Mouse (Mus musculus): ENCODE data around the gene Slc25a34. TPM values are rescaled to one million over a fixed set of nuclear protein-coding genes. Genes with fewer than 3 reads are reported as not detected.
A peak's percentile ranks its signal among the peaks of the same experiment; 100 is the strongest.

The Slc25a34 gene
- total and polyA plus RNA-seq, 2 experiments from 2014 or later, result 17.9 to 56.2 TPM

DNA sequence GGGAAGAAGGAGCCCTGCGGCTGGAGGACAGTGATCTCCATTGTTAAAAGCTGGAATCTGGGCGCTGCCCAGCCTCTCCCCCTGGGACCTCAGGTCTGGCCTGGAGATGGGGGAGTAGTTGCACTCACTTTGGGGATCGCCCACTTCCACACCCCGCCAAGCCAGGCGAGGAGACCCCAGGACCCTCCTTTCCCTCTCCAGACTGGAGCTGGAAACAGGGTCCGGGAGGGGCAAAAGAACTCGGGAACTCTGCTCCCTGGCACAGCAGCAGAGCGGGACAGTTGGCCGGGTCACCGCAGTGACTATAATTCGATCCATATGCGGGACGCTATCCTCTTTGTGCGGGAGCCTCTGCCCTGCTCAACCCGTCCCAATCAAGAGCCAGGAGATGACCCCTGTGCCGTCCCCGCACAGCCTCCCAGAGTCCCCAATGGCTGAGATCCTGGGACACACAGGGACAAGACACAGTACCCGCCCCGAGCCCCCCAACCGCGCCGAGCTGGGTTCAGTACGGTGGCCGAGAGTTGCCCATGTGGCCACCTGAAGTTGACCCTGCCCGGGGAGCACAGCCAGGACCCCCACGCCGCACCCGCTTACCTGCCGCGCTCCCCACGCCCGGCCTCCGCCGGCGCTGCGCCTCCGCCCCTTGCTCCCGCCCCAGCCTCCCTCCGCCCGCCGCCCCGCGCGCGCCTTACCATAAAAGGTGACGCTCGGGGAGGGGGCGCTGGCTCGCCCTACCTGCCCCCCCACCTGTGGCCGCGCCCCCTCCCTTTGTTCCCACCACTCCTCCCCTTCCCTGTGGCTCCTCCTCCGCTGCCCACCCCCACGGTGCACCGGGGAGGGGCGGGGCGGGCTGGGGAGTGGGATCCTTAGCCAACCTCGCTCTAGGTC, 24.1 kb downstream of the Slc25a34 start:
- H3K27ac ChIP-seq (ENCODE audit: low read depth), result peak overlapping the region; percentile 86
- DNase-seq (ENCODE audit: low spot score) (peak; percentile 26), ATAC-seq (ENCODE audit: insufficient read depth, low read depth) (peak; percentile 5; the same call in 1 of the 2 replicates)
- H3K4me1 ChIP-seq (ENCODE audit: control insufficient read depth, insufficient read depth), result peaks cover 48% of the 10 kb centered on the region
- no peaks in the 10 kb centered on the region for H3K27me3 ChIP-seq (ENCODE audit: control insufficient read depth, insufficient read depth, low read length)
- no peak for TF ChIP-seq CTCF (IDR thresholded peaks at IDR 0.05; ENCODE audit: low read depth)
- no peak for TF ChIP-seq EP300 (IDR thresholded peaks at IDR 0.05; ENCODE audit: low read depth)
- H3K4me2 ChIP-seq (ENCODE audit: low read depth, low read length), result peak overlapping the region; percentile 83
- WGBS, result 1% methylated on average over 47 of the region's 57 CpGs
- H3K36me3 ChIP-seq (replicated peaks; ENCODE audit: control insufficient read depth, insufficient read depth, low read length), result peaks cover 13% of the 10 kb centered on the region
- no peaks in the 10 kb centered on the region for H3K9me3 ChIP-seq (replicated peaks; ENCODE audit: control insufficient read depth, low read length)
- peak overlapping the region; percentile 63 for H3K9ac ChIP-seq (replicated peaks; ENCODE audit: low read depth, low read length)
- H3K4me3 ChIP-seq (ENCODE audit: low read depth, low read length), result peak overlapping the region; percentile 61

- no peak for TF ChIP-seq CTCF (IDR thresholded peaks at IDR 0.05; ENCODE audit: low read depth)
- TF ChIP-seq EP300 (IDR thresholded peaks at IDR 0.05; ENCODE audit: low read depth), result 0 out of 2 replicates have a peak, but pooled peaks have one; percentile 6
- Histone ChIP-seq H3K4me3 (ENCODE audit: low read depth, low read length) (peak overlapping the region; percentile 61), H3K36me3 (replicated peaks; ENCODE audit: control insufficient read depth, insufficient read depth, low read length) (peaks cover 19% of the 10 kb centered on the region), H3K9me3 (replicated peaks; ENCODE audit: control insufficient read depth, low read length) (no peaks in the 10 kb centered on the region), H3K4me1 (ENCODE audit: control insufficient read depth, insufficient read depth) (peaks cover 42% of the 10 kb centered on the region), H3K9ac (replicated peaks; ENCODE audit: low read depth, low read length) (peak overlapping the region; percentile 63), H3K4me2 (ENCODE audit: low read depth, low read length) (peak overlapping the region; percentile 83), H3K27me3 (ENCODE audit: control insufficient read depth, insufficient read depth, low read length) (no peaks in the 10 kb centered on the region), H3K27ac (ENCODE audit: low read depth) (peak overlapping the region; percentile 86)
- peak; percentile 2; the same call in 1 of the 2 replicates for ATAC-seq (ENCODE audit: insufficient read depth, low read depth)
- WGBS, result 2% methylated on average over 9 of the region's 9 CpGs
- no peak for DNase-seq (ENCODE audit: low spot score)
These were observed 24.7 kb downstream of the Slc25a34 start for GRCm38 (mm10) chr4:141598894-141599250.

DNA sequence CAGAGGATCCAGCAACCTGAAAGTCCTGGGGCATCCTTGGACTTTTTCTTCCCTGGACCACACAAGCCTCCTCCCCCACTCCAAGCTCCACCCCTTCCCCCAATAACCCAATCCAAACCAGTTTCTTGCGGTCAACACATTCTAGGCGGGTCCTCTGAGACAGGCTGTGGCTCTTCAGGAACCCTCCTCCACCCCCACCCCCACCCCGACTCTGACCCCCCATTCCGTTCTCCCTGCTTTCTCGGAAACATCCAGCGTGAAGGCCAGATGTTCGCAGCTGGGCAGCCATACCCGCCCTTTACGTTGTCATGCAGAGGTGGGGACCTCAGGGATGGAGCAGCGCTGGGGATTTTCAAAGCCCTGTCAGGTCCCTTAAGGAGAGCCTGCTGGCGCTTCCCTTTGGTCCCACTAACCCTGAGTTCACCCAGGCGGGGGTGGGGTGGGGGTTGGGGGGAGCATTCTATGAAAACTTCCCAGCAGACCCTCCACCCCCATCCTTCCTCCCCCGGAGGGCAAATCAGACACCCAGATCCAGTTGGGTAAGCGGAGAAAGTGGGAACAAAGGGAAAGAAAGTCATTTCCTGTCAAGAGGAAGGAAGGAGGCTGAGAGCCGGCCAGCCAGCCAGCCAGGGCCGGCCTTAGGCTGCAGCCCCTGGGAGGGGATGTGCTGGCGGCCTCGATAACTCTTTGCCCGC, 25.3 kb downstream of the Slc25a34 start:
- peak; percentile 40 for ATAC-seq (ENCODE audit: insufficient read depth, low read depth)
- 7% methylated on average over 19 of the region's 19 CpGs for WGBS
- peaks cover 40% of the 10 kb centered on the region for H3K4me1 ChIP-seq (ENCODE audit: control insufficient read depth, insufficient read depth)

GRCm38 (mm10) chr4:141596700-141597328, 26.8 kb downstream of the Slc25a34 start:
- TF ChIP-seq EP300 (IDR thresholded peaks at IDR 0.05; ENCODE audit: low read depth) (no peak), CTCF (IDR thresholded peaks at IDR 0.05; ENCODE audit: low read depth) (no peak)
- Histone ChIP-seq H3K9me3 (replicated peaks; ENCODE audit: control insufficient read depth, low read length) (no peaks in the 10 kb centered on the region), H3K4me2 (ENCODE audit: low read depth, low read length) (no peak overlapping the region), H3K9ac (replicated peaks; ENCODE audit: low read depth, low read length) (peak overlapping the region; percentile 22; the same call in 1 of the 2 replicates), H3K27ac (ENCODE audit: low read depth) (peak overlapping the region; percentile 1; the same call in 1 of the 2 replicates), H3K4me3 (ENCODE audit: low read depth, low read length) (no peak overlapping the region), H3K4me1 (ENCODE audit: control insufficient read depth, insufficient read depth) (peaks cover 28% of the 10 kb centered on the region), H3K27me3 (ENCODE audit: control insufficient read depth, insufficient read depth, low read length) (no peaks in the 10 kb centered on the region), H3K36me3 (replicated peaks; ENCODE audit: control insufficient read depth, insufficient read depth, low read length) (peaks cover 34% of the 10 kb centered on the region)
- no peak for DNase-seq (ENCODE audit: low spot score)
- WGBS, result 64% methylated on average over 8 of the region's 8 CpGs
- no peak for ATAC-seq (ENCODE audit: insufficient read depth, low read depth)

More for the DNA sequence above, 25.3 kb downstream of the Slc25a34 start:
- Histone ChIP-seq H3K27ac (ENCODE audit: low read depth) (peak overlapping the region; percentile 86), H3K4me3 (ENCODE audit: low read depth, low read length) (peak overlapping the region; percentile 61), H3K36me3 (replicated peaks; ENCODE audit: control insufficient read depth, insufficient read depth, low read length) (peaks cover 23% of the 10 kb centered on the region), H3K9me3 (replicated peaks; ENCODE audit: control insufficient read depth, low read length) (no peaks in the 10 kb centered on the region), H3K4me2 (ENCODE audit: low read depth, low read length) (peak overlapping the region; percentile 83), H3K9ac (replicated peaks; ENCODE audit: low read depth, low read length) (peak overlapping the region; percentile 63), H3K27me3 (ENCODE audit: control insufficient read depth, insufficient read depth, low read length) (no peaks in the 10 kb centered on the region)
- TF ChIP-seq EP300 (IDR thresholded peaks at IDR 0.05; ENCODE audit: low read depth), result peak; percentile 31; the same call in 1 of the 2 replicates
- no peak for TF ChIP-seq CTCF (IDR thresholded peaks at IDR 0.05; ENCODE audit: low read depth)
- DNase-seq (ENCODE audit: low spot score), result peak; percentile 67

DNA sequence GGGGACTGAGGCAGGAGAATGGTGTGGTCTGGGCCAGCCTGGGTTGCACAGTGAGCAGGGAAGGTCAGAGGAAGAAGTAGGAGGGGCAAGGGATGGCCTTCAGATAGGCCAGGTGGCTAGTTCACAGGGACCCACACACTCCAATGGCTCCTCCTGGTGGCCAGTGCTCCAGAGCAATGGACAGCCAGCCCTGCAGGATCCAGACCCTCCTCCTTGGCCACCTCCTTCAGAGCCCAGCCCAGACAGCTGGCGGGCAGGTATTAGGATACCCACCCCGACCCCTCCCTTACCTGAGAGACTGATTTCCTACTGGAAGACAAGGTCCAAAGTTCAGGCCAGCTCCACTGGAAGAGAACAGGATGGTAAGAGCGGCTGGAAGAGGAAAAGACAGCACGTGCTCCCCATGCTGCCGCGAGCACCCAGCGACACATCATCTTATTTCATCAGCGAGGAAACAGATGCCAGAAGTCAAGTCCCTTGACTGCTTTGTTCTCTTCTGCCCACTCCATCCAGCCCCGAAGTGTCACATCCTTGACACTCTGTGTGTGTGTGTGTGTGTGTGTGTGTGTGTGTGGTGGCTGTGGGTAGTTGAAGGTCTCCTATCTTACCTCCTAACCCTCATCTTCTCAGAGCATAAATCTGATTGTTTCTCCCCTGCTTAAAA, 27.9 kb downstream of the Slc25a34 start:
- no peak overlapping the region for H3K27ac ChIP-seq (ENCODE audit: low read depth)
- TF ChIP-seq EP300 (IDR thresholded peaks at IDR 0.05; ENCODE audit: low read depth) (no peak), CTCF (IDR thresholded peaks at IDR 0.05; ENCODE audit: low read depth) (peak; percentile 14; the same call in 1 of the 2 replicates)
- H3K9me3 ChIP-seq (replicated peaks; ENCODE audit: control insufficient read depth, low read length), result no peaks in the 10 kb centered on the region
- H3K9ac ChIP-seq (replicated peaks; ENCODE audit: low read depth, low read length), result no peak overlapping the region
- ATAC-seq (ENCODE audit: insufficient read depth, low read depth) (no peak), DNase-seq (ENCODE audit: low spot score) (no peak)
- WGBS, result 73% methylated on average over 9 of the region's 9 CpGs
- peaks cover 38% of the 10 kb centered on the region for H3K36me3 ChIP-seq (replicated peaks; ENCODE audit: control insufficient read depth, insufficient read depth, low read length)
- H3K4me2 ChIP-seq (ENCODE audit: low read depth, low read length), result no peak overlapping the region
- peaks cover 17% of the 10 kb centered on the region for H3K4me1 ChIP-seq (ENCODE audit: control insufficient read depth, insufficient read depth)
- H3K4me3 ChIP-seq (ENCODE audit: low read depth, low read length), result no peak overlapping the region
- H3K27me3 ChIP-seq (ENCODE audit: control insufficient read depth, insufficient read depth, low read length), result no peaks in the 10 kb centered on the region

Data from heart, postnatal 0 days (tissue).